Mouse (Mus musculus) heart, postnatal 25 days (tissue): Measurements from ENCODE around the gene Mad1l1. TPM values are rescaled to one million over a fixed set of nuclear protein-coding genes. Genes with fewer than 3 reads are reported as not detected.

Source experiments
- DNase-seq: peaks from one replicate; pipeline ENCODE4 v3.0.0; 2022; ENCODE audit warnings: low spot score
- intact Hi-C: fragments of 180-260 bp; cut with DNase I; formaldehyde crosslinking; loops from one replicate; pipeline ENCODE4 v1.15.1; 2025
- total RNA-seq, 2 experiments: library from RNA; stranded (reverse); gene quantifications; 2 replicates each; pipeline ENCODE4 v1.2.3; 2021

The Mad1l1 gene
- total RNA-seq, 2 experiments from 2014 or later = 10.0 to 11.0 TPM

DNA sequence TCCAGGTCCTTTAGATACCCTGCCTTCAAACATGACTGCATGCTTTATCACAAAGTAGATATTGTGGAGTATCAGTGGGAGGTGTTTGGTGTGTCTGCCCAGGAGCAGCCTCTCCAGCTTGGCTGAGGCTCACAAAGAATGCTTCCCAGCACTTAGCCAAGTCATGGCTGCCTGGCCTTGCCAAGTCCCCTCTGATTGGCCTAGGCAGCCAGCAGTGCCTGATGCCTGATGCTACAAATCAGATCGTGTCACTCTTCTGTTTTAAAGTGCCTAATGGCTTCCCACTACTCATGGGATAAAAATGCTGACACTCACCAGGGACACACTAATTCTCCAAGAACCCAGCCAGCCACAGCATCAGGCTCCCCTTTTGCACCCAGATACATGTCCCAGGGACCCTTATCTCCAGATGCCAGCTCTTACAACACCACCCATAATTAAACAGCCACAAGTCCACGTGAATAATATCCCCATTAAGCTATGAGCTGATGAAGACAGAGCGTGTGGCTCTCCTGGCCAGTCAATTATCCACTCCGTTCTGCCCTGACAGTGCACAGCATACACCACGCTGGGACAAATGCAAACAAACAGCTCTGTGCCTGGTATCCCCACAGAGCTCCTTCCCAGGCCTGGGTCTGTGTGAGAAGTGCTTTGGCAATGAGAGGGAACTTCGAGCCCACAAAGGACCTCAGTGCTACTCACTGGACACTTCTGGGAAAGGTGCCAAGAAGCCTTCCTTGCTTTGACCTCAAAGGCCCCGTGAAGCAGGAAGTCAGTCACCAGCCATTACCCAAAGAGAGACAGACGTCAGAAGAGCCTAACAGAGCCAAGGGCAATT is 205.7 kb downstream of the Mad1l1 start:
- intact Hi-C loops = no loop called here
- peak; percentile 64 for DNase-seq

DNA sequence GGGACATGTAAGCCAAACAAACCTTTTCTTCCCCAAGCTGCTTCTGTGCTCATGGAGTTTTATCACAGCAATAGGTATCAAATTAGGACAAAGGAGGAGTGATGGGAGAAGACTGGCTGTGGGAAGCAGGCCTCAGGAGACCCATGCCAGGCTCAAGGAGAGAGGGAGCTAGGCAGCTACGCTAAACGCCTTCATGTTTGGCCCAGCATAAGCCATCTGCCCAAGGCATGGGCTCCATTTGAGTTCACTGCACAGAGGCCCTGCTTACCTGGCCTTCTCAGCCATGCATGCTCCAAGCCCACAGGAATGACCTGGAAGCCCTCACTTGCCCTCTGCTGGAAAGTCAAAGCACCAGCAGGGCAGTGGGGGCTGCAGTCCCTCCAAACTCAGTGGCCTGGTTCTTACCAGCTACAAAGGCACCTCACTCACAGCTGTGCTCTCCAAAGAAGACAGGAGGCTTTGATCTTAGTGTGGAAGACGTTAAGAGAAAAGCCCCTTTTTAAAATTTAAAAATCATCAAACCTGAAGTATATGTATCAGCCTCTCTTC is 206.8 kb downstream of the Mad1l1 start:
- no peak for DNase-seq
- intact Hi-C loops = no loop called here

DNA sequence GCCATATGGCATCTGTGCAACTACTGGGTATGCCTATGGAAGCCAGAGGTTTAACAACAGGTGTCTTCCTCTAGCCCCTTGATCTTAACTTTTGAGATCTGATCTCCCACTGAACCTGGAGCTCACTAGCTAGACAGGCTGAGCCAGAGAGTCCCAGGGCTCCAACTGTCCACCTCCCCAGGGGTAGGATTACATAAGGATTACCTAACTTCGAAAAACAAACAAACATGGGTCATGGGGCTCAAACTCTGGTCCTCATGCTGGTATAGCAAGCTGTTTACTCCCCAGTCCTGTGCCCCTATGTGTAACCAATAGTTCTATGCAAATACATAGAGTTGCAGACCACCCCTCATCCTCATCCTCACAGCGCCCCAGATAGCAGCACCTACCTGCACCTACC is 208.1 kb downstream of the Mad1l1 start:
- intact Hi-C loops = no loop called here
- DNase-seq = no peak

DNA sequence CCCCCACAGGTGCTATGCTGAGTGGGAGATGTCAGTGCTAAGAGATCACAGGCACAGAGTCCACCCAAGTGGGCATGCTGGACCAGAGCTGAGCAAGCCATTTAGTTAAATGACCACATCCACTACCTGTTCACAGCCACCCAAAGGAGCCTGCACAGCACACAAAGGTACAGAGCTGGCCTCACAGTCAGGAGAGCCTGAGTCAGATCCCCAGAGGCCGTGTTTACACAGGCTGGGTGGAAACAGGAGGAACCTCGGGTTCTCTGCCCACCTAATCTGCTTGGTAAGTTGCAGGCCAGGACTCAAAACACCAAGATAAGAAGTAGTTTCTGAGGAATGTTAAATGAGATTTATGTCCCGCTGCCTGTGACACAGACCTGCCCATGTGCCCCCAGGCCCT is 211.3 kb downstream of the Mad1l1 start:
- DNase-seq = no peak
- intact Hi-C loops = no loop called here

DNA sequence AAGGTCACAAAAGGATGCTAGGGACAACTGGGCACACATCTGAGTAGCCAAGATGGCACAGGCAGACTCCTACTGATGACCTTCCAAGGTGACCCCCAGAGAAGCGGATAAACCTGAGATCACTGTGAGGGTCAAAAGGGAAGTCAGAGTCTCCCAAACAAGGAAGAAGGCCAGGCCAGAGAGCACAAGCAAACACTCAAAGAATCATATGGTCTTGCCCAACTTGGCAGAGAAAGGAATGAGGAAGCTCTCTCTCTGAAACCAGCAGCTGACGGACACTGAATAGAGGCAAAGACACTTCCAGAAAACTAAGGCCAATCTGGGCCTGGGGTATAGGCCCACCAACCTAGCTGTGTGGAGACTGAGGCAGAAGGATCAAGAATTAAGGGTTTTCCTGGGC is 213.4 kb downstream of the Mad1l1 start:
- intact Hi-C loops = no loop called here
- DNase-seq = no peak

DNA sequence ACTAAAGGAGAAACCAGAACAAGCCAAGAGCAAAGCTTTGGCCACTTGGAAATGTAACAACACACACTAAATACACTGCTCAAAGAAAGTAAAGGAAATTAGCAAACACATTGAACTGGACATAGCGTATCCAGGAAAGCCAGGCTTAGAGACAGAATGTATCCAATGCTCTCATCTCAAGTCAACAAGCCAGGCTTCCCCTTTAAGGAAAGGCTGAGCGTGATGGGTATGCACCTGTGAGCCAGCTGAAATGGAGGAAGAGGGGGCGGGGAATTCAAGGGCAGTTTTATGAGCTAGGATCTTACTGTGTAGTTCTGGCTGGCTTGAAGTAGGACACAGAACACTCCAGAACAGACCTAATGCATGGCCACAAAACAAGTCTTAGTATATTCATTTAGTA is 215.3 kb downstream of the Mad1l1 start:
- intact Hi-C loops = no loop called here
- no peak for DNase-seq

DNA sequence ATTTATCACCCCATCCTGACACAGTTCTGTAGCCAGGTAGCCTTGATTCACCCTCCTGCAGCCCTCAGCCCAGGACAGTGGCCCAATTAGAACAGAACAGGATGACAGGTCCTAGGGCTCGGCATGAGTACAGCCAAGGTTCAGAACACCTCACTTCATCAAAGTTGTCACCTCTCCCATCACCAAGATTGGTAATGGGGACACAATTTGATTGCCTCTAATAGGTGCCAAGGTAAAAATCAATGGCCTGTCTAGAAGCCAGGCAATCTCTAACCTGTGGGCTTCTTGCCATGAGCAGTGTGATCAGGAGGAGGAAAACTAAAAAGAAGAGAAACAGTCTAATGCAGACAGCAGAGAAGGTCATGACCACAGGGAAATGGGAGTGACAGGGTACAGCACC is 216.5 kb downstream of the Mad1l1 start:
- intact Hi-C loops = no loop called here
- DNase-seq = no peak

DNA sequence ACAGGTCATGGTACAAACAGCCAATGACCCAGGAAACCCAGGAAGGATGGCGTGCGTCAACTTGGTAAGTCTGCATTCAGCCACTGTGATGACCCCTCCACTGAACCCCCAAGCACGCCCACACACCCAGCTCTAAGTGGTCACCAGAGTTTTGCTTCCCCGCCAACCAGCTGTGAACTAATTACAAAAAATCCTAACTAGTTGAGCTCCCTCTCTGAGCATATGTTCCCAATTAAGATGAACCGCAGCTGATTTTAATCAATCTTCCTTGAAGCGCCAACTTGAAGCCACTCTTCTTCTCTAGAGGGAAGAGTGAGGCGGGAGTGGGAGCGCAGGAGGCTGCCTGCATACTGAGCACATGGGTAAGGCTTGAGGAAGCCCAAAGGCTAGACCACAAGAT is 218.6 kb downstream of the Mad1l1 start:
- intact Hi-C loops = no loop called here
- DNase-seq = no peak

DNA sequence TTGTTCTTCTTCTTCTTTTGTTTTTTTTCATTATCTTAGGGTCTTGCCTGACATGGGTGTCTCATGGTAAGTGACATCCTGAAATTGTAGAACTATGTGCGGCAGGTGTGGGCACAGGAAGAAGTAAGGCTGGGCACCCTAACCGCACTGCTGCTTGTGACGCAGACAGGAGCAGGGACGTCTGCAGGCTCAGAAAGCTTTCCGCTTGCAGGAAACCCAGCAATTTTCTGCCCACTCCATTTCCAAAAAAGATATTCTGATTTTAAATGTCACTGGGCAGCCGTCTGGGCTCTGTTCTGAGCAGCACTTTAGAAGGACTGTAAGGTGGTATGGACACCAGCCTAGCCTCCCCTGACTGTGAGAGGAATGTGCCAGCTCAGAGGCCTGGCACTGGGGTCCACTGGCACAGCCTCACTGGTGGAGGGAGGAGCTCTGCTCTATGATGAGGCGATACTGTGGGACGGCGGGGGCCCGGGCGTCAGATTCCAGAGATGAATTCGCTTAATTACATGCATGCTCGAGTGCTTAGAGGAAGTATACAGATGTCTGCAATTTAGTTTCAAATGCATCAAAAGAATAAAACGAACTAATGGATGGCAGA is 219.8 kb downstream of the Mad1l1 start:
- intact Hi-C loops = no loop called here
- DNase-seq = no peak

DNA sequence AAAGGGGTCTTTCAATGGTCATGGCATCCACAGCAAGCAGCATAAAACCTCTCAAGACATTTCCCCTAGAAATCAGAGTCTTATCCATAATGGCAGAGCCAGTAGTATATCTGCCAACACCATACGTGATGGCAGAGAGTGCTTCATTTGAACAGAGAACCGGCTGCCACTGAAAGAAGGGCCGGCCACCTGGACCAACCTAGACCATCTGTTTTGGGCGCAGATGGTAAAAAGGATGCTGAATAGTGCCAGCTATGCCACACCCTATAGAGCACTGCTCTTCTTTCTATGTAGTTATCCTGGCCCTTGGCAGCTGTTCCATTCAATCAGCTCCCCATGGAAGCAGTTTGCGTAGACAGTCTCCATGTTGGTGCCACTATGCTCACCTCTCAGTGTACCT is 222.6 kb downstream of the Mad1l1 start:
- intact Hi-C loops = no loop called here
- DNase-seq = no peak

DNA sequence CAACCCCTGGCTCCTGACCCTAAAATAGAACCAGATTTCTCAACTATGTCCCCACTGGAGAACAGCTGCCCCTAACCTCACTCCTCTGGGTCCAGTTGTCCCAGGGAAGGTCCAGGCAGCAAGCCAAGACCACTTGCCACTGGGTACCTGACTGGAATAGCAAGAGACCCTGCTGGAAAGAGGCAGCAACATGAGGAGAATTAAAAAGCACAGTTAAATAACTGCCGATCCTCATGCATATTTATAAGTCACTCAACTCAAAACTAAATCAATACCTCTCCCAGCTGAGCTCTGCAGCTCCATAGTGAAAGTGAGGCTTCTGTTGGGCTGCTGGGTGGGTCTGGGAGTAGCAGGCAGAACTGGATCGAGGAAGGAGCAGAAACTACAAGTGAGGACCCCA is 226.1 kb downstream of the Mad1l1 start:
- intact Hi-C loops = no loop called here
- DNase-seq = no peak

DNA sequence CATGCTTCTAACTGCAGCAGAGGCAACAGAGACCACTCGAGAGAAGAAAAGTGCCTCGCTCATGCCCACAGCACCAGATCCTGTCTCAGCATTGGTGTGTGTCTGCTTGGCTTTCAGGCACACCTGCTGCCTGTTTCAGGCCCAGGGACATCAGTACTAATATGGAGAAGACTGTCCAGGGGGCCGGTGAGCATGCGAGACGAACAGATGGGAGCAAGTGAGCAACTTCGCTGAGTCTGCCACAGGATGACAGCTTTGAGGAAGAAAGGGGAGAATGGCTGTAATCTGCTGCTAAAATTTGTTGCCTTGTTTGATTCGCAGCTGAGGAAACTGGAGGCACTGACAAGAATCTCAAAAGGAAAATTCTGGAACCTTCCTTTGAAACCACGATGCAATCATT is 227.9 kb downstream of the Mad1l1 start:
- DNase-seq = no peak
- intact Hi-C loops = no loop called here

DNA sequence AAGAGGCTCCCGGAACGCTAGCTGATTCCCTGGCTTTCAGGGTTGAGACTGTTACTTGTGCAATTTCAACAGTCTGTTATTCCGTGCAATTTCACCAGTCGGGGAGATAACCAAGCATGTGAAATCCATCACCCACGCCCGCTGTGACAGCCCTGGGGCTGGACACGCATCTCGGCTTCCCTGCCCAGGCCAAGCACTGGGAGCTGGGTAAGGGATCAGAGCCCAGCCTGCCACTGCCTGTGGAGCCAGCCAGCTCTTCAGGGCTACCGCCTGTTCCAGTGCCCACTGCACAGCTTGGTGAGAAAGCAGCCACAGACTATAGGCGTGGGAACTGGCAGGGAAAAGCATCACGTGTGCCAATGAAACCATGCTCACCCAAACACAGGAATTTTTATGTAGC is 229.8 kb downstream of the Mad1l1 start:
- peak; percentile 14 for DNase-seq
- intact Hi-C loops = no loop called here

DNA sequence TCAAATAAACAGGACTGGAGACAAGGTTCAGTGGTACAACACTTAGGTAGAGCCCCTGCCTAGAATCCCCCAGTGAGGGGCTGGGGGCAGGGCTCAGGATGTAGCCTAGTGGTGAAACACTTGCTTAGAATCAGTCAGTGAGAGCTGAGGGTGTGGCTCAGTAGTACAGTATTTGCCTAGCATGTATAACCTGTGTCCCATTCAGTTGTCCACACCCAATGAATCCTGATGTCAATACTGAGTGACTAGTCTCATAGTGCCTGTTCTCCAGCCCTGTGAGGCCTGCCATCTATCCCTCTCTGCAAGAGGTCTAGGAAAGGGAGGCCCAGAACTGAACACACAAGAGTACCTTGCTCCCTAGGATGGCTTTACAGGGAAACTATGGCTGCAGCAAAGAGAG is 232.1 kb downstream of the Mad1l1 start:
- intact Hi-C loops = no loop called here
- no peak for DNase-seq

DNA sequence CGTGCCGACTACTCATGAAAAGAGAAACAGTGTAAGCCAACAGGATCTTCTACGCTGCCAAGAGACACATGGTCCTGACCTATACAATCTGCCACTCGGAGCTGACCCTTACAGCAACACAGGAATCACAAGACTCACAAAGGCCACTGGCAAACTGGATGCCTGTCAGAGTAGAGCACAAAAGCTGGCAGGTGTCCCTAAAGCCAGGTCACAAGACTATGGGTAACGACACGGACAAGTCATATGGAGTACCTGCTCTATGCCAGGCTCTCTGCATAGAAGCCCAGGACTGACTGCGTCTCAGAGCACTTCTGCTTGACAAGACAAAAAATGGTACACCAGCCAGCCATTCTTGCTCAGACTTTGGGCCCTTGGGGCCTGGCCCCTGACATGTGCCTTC is 234.1 kb downstream of the Mad1l1 start:
- intact Hi-C loops = no loop called here
- no peak for DNase-seq

DNA sequence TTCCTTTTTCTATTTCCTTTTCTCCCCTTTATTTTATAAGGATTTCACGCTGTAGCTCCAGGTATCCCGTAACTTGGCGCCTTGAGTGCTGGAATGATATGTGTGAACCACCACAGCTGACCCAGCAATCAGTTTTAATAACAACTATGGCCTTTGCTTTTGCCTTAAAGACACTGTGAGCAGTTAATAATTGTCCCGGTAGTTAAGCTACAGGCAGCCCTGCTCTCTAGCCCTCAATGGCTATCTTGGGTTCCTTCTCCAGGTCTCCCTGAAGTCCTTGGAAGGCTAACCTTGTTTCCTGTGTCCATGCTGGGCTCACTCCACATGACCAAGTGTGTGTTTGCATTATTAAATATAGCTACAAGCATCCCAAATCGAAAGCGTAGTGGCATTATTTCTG is 237.0 kb downstream of the Mad1l1 start:
- intact Hi-C loops = no loop called here
- no peak for DNase-seq

DNA sequence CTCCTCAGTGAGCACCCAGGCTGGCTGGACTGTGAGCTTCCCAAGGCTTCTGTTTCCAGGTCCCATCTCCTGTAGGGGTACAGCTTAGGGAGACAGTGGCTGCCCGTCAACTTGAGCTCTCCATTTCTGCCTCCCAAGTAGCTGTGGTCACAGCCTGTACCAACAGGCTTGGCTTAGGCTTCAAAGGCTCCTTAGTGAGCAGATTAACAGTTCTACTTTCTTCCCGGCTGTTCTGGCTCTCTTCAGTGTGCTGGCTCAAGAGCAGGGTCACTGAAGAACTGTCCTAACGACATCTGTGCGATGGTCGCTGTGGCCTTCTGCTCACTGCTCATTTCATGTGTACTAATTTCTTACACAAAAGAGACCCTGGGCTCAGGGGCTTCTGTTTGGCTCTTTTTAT is 237.4 kb downstream of the Mad1l1 start:
- intact Hi-C loops = no loop called here
- no peak for DNase-seq

DNA sequence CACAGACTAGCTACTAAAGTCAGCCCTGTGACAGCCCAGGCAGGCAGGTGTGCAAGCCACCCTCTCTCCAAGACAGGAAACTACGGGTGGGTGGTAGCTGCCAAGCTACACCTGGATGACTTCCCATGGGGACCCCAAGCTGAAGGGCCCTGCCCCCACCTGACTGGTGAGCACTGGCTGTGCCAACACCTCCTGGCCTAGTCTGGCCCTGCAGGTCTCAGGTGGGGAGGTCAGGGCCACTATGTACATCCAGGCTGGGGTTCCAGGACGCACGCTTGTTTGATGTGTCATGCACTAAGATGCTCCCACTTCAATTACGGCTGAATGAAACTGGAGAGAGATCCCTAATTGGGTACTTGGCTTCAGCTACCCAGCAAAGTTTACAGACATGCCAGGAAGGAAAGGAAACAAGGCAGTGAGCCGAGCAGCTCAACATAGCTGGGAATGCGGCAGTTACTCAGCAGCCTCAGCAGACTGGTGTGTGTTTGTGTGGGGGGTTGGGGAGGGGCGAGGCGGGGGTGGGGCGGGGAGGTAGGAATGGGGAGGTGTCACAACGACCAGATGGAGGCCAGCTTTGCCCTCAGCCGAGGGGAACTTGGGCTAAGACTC is 239.0 kb downstream of the Mad1l1 start:
- DNase-seq = no peak
- intact Hi-C loops = no loop called here

DNA sequence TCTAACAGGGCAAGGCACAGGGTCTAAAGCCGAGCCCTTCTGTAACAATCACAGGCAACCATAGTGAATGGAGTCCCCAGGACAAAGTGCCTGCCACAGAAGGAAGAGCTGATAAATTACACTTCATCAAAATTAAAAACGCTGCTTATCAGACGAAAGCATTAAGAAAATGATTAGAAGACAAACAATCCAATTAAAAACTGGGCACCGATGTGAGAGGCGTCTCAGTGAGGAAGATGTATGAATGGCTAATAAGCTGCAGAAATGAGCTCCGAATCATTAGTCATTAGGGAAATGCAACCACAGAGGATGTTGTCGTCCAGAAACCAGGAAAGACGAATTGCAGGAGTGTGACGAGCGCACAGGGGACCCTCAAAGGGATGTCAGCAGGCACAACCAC is 240.3 kb downstream of the Mad1l1 start:
- DNase-seq = no peak
- intact Hi-C loops = no loop called here

DNA sequence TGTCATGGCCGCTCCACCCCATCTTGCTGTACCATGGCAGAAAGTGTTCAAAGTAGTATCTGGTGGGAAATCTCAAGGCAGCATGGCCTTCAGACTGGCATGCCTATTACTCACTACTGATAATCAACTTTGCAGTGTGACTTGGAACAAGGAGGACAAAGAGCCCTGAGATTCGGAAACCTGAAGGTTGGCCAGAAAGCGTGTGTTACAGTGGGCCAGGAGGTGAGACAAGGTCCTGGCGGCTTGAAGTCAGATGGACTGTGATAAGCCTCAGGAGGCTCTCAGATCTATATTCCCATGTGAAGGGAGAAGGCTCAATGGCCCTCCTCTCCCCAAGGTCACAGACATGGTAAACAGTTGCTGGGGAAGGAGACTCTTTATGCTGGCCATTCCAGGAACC is 241.8 kb downstream of the Mad1l1 start:
- intact Hi-C loops = no loop called here
- no peak for DNase-seq

DNA sequence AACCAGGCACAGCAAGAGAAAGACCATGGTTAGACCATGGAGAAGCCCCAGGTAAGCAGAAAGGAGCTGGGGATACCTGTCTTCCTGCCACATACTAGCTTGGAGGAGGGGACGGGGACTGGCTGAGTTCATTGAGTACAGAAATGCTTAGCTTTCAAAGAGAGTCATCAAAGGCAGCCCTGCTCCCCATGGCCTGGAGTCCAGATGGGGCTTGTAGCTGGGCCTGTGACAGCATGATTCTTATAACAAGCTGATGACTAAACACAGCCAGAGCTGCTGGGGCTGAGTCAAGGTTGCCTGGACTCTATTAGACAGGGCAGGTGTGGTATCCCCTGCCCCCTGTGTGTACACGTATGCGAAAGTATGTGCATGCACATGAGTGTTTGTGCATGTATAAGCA is 242.9 kb downstream of the Mad1l1 start:
- intact Hi-C loops = no loop called here
- no peak for DNase-seq
